Mouse (Mus musculus) lung, postnatal 10 days (tissue): ENCODE data around the gene Rbm47.

ENCODE experiments used
- DNase-seq: peaks from one replicate; pipeline ENCODE4 v3.0.0; 2021

Gene Rbm47

DNA sequence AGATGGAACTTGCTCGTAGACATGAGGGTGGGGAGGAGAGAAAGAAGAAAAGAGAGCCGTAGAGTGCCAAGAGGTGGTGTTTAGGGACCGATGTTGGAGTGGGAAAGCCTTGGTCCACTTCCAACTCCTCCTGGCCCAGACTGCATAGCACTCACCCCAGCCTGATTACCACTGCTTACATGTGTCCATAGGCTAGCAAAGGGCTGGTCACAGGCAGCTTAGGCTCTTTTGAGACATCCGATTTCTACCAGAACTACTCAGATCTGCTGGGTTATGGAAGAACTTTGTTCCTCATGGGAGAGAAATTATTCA, 48.9 kb downstream of the Rbm47 start:
- DNase-seq, result no peak

- no peak for DNase-seq
These were observed 49.4 kb downstream of the Rbm47 start for GRCm38 (mm10) chr5:66123295-66124088.

DNA sequence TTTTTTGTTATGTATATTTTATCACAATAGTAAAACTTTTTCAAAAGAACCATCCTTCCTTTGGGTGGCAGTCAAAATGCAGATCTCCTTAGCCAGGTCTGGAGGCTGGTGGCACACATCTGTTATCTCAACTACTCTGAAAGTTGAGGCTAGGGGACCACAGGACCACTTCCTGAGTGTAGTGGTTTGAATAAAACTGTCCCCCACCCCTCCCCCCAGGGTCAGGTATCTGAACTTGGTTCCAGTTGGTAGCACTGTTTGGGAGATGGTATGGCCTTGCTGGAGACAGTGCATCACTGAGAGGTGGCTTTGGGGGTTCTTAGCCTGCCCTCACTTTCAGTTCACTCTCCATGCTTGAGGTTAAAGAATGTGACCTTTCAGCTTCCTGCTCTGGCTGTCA, 51.7 kb downstream of the Rbm47 start:
- DNase-seq, result no peak

DNA sequence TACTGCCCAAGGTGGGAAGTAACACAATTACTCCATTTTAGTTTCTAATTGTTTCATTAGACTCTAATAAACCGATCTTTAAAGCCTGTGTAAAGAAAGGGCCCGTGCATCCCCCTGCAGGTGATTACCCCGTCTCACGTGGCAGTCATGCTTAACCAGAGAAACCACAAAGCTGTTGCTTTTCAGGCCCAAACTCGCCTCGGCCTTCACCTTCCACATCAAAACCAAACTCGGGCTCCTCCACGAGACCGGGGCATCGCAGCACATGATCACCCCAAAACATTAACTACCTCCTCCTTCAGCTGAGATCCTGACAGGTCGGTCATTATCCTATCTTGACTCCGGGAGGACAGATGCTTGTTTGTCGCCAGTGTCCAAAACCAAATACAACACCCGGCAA, 58.2 kb downstream of the Rbm47 start:
- no peak for DNase-seq

GRCm38 (mm10) chr5:66114208-66114607, 58.7 kb downstream of the Rbm47 start:
- peak; percentile 62 for DNase-seq

DNA sequence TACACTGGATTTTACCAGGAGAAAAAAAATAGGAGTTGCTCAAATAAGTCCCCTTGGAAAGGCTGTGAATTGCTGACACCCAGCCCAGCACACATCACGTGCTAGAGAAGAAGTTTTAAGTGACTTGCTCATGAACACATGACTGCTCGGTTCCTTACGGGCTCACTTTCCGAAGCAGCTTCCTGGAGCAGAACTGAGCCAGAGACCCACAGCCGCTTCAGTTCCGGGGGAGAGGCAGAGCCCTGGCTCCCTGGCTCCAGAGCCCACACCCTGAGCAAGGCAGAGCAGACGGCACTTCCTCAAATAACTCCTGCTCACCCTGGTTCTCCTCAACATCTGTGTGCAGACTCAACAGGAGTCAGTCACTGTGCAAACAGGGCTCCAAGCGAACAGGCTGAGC, 60.9 kb downstream of the Rbm47 start:
- DNase-seq, result peak; percentile 49

GRCm38 (mm10) chr5:66106372-66106771, 66.5 kb downstream of the Rbm47 start:
- DNase-seq, result no peak

DNA sequence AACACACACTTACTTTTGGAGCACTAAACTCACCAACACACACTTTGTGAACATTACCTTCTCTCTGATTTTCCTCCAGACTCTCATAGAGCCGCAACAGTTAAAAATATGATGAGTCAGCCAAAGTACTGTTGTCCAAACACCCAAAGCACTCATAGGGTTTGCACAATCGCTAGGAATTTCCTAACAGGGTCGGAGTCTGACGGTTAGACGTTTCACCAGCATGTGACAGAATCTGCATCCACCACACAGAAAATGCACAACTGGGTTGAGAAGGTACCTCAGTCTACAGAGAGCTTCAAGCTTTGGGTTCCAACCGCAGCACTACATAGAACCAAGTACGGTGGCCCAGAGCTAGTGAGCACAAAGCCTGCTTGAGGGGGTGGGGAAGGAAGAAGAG, 67.0 kb downstream of the Rbm47 start:
- DNase-seq, result peak; percentile 70

DNA sequence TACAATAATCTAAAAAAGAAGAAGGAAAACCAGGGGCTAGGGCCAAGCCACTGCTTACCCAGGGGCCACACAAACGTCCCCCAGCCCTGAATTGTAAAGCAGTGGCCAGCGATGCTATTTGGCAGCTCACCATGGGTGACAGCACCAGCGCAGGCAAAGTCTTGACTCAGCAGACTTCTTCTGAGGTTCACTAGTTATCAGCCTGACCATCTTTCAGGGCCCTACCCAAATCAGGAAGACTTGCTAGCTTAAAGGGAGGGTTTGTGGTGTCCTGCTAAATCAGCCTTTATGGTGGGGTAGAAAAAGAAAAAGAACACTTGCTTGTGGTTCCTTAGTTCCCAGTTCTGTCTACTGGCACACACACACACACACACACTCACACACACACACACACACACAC, 67.6 kb downstream of the Rbm47 start:
- no peak for DNase-seq

- no peak for DNase-seq
These were observed 69.5 kb downstream of the Rbm47 start for GRCm38 (mm10) chr5:66103386-66103785.

GRCm38 (mm10) chr5:66102821-66103220, 70.1 kb downstream of the Rbm47 start:
- DNase-seq, result no peak

GRCm38 (mm10) chr5:66101577-66101976, 71.3 kb downstream of the Rbm47 start:
- no peak for DNase-seq

DNA sequence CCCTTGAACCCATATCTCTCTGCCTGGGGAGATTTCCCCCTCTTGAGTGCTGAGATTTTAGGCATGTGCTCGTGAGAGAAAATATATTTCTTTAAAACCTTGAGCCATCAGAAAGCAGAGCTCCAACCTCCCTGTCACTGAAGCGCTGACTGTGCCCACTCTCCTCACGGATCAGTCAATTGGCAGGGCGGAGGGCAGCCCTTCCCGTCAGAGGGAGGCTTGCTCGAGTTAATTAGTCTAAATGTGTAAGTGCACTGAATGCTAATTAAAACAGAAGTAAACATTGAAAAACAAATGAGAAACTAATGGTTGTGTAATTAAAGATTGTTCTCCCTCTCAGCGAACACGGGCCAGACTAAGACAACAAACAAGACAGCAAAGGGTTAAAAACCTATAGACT, 72.6 kb downstream of the Rbm47 start:
- DNase-seq, result no peak

GRCm38 (mm10) chr5:66098094-66098871, 74.6 kb downstream of the Rbm47 start:
- DNase-seq, result no peak

DNA sequence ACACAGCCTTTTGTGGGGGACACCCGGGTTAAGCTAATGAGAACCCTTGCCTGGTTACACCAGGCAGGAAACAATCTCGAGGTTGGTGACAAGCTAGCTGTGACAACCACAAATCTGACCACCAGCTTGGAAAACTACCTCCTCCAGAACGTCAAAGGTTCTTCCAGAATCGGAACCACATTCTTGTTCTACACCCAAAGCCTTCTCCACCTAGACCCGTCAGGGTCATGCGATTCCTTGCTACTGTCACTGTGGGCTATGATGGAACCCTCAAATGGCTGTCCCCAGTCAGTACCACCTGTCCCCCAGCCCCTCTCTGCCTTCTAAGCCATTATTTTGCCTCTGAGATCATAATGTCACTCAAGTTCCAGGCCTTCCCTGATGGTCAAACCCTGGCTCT, 76.8 kb downstream of the Rbm47 start:
- no peak for DNase-seq

DNA sequence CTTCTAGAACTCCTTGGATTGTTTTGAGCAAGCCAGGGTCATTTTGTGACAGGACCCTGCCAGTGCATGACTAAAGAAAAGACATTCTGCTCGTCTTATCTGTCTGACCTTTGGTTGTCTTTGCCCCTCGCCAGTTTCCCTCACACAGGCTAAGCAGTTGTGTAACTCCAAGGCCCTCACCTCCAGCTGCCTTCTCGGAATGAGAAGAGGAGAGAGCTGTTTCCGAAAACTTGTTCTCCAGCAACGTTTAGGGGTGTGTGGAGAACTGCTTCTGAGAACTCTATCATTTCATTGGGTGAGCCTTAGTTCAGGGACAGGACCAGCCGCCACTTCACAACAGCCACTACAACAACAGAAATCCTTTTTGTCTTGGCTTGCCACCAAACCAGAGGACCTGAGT, 77.8 kb downstream of the Rbm47 start:
- no peak for DNase-seq

GRCm38 (mm10) chr5:66090037-66090436, 82.9 kb downstream of the Rbm47 start:
- no peak for DNase-seq

- no peak for DNase-seq
These were observed 83.3 kb downstream of the Rbm47 start for GRCm38 (mm10) chr5:66089600-66089999.

GRCm38 (mm10) chr5:66088902-66089295, 84.0 kb downstream of the Rbm47 start:
- no peak for DNase-seq

DNA sequence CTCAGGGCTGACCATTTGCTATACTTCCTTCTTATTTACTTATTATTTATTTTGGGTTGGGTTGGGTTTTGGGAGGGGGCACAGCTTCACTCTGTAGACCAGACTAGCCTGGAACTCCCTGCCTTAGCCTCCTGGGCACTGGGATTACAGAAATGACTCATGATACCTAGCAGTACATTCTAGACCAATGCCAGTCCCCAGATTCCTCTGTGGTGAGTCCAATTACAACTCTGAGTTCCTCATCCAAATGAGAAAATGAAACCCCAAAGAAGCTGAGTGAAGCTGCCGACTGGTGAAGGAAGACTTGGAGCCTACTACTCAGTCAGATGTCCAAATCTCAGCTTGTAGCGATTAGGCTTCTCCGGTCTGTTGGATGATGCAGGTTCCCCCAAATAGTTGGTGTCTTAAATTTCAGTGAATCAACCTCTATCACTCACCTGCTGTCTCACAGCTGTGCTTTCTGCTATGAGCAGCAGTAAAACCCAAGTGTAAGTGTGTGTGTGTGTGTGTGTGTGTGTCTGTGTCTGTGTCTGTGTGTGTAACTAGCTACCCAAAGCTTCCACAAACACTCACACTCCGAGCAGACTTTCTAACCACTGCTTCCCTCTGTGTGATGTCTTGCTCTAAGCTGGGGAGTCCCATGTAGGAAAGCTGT, 84.5 kb downstream of the Rbm47 start:
- DNase-seq, result no peak

DNA sequence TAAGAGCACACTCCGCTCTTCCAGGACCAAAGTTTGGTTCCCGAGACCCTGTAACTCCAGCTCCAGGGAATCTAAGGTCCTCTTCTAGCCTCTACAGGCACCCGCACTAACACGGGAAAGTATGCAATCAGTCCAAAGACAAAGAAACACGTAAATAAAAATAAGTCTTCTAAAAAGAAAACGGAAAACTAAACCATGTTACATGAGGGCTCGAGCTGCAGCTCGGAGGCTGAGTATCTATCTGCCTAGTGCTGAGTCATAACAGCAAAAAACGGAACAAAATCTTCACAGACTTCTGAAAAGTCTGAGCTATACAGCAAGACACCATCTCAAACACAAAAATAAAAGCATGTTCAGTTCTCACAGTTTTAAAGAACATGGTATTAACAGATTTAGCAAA, 86.0 kb downstream of the Rbm47 start:
- DNase-seq, result no peak

- no peak for DNase-seq
These were observed 86.6 kb downstream of the Rbm47 start for GRCm38 (mm10) chr5:66086304-66086703.

DNA sequence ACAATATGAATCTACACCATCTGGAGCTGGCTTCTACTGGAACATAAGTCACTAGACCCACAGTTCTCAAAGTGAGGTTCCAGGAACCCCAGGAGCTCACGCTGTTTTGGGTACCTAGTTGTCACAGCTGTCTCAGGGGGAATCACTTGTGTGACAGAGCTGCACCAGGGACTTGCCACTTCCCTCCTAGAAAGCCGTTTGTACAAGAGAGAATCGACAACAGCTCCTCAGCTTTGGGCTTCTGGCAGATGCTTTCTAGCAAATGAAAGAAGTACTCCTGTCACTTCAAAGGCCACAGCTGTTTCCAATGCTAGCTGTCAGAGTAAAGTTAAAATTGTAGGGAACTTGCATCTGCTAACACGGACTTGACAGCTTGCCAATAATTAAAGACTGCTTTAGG, 87.4 kb downstream of the Rbm47 start:
- DNase-seq, result no peak

GRCm38 (mm10) chr5:66084541-66084940, 88.4 kb downstream of the Rbm47 start:
- no peak for DNase-seq
